Mouse (Mus musculus): Measurements from ENCODE around the gene Fam243.

Gene Fam243

DNA sequence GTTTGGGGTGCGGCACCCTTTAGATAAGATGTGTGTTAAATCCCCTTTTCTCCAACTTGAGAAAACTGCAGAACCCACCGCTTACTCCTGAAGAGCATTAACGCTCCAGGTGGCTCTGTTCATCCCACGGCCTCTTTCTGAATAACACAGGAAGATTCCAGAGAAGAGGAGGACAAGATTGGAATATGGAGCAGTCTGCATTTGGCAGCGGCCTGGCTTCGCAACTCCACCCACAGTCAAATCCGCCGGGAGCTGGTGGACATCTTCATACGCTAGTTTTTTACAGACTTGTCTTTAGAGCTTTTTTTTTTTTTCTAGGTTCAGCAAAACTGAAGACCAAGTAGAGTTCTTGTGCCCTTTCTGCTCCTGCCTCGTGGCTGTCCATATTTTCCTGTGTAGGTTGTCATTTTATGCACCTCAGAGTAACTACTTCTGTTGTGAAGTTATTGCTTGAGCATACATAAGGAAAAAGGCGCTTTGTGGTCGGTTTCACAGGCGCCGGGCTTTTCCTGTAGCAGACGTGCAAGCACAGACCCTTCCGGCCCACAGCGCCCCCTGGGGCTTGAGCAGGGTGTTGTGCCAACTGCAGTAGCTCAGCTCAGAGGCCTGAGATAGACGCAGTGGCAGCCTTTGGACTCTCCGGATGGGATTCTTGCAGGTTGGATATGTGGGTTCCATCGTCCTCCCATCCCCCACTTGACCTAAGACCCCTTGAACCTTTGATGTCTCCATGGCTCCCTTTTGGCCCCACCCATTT is 1.7 kb downstream of the Fam243 start:
- no peak for DNase-seq (ENCODE audit: low spot score)

DNA sequence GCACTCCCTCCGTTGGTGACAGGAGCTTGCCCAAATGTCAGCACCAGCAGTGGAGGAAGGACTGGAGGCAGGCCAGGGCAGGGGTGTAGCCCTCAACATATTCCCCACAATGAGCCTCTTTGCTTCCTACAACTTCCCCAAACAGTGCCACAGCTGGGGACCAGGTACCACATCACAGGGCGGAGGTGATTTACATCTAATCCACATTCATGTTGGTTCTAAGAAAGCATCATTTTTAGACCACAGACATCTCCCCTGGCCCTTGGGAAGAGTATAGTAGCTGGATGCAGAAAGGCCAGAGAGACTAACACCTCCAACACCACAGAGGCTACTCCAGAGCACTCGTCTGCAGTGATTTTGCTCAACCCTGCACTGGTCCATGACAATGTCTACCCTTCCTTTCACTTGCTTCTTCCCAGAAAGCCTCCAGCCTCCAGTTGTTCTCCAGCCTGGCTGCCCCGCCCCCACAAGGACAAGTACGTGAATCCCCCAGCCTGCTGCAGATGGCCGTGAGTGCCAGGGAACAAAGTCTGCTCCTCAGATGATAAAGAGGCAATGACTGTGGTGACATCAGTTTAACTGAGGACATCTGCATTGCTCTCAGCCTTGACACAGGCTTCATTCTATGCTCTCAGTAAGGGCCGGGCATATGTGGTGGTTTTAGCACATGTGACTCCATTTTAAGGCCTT is 5.0 kb downstream of the Fam243 start:
- DNase-seq (ENCODE audit: low spot score), result no peak

DNA sequence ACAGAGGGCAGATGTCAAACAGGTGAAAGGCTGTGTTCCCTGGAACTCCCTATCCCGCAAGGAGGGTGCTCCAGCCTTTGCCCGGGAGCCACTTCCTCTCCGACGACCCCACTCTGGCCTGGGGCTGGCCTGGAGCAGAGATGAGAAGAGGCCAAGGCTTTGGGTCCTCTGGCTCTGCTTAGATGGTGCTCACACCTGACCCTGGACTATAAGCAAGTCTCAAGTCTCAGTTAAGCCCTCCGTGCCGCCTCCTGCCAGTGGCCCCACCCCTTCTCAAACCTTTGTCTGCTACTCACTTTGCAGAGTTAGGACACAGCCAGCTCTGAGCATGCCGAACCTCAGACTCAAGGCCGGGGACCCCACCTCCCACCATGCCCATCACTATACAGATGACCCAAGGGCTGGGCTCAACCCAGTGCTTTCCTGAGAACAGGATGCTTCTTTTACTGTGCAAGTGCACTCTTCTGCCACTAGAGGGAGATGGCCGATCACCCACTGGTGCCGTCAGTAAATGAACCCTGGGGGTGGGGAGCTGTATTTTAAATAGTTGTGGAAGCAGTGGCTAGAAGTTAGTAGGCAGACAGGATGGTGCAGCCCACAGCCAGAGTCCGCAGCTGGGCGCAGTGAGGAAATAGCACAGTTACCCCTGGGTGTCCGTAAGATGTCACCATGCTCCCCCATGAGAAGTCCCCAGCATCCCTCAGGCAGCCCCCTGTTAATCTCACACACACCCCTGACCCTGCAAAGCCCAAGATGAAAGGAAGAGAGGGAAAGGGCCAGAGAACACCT is 7.1 kb downstream of the Fam243 start:
- peak; percentile 60 for DNase-seq (ENCODE audit: low spot score)

DNA sequence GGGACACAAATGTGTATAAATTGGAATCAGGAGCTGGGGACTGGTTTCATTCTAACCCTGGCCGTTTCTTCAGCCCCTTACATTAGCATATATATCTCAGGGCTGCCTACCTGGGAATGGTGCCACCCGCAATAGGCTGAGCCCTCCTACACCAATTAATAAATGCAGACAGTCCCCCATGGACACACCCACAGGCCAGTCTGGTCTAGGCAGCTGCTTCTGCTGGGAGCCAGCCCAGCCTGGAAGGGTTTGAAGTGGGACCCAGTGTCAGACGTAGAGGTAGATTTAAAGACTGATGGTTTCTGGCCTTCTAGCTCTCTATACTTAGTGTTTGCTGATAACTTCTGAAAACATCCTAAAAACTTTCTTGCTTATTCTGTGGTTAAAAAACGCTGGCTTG is 12.1 kb downstream of the Fam243 start:
- DNase-seq (ENCODE audit: low spot score), result no peak

DNA sequence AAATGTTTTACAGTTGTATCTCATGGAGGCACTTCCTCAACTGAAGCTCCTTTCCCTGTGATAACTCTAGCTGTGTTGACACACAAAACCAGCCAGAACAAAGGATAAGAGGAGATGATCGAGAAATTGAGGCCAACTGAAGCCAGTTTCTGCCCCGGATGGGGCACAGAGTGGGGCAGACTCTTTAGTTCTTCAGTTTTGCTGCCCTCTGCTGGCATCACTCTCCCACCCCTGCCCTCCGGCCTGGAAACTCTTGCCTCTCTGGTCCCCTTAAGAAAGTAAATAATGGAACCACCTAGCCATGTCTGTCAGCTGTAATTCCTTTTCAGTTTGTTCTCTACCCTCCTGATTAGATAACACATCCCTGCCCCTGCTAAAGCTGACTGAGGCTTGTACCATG is 13.3 kb downstream of the Fam243 start:
- DNase-seq (ENCODE audit: low spot score), result no peak

DNA sequence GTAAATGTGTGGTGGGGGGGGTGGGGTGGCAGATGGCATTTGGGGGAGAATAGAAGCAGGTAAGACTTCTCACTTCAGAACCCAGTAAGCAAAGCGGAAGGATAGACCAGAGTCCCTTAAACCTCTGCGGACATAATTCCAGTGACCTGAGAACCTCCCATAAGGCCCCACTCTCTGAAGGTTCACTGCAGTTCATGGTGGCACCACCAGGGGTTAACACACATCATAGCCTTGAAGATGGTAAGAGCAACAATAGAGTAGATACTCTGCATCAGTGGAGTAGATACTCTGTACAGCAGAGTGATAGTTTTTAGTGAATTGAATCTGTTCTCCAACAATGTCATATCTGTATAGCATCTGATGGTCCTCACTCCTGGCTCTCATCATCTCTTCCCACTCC is 15.7 kb downstream of the Fam243 start:
- no peak for DNase-seq (ENCODE audit: low spot score)

DNA sequence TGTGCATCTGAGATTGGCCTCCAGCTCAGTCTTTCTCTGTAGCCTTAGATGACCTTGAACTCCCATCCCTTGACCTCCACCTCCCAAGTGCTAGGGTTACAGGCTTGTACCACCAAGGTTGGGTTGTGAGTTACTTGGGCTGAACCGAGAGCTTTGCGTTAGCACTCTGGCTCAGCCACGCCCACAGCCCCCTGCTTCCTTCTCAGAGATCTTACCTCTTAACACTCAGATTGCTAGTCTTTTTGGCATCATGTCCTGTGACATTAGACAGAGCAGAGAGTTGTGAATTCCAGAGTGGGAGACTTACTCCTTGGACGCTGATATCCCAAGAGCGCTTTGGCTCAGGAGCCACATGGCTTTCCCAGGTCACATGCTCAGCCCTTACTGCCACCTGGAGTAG is 18.7 kb downstream of the Fam243 start:
- DNase-seq (ENCODE audit: low spot score), result peak; percentile 32

DNA sequence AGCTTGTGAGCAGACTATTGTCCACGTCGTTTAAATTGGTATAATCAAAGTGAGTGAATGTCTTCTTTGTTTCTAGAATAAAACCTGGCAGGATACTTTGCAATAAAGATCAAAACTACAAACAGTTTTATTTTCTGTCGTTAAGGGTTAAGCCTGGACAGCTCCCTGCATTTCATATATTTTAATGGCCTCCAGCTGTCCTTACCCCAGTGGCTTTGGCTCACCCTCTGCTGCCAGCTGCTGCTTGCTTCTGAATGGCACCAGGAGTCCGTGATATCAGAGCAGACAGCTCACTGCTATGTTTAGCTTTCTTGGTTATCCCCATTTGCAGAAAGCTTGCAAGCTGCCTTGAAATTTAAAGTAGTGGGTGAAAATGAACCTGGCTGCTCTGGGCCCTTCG is 19.3 kb downstream of the Fam243 start:
- peak; percentile 29 for DNase-seq (ENCODE audit: low spot score)

DNA sequence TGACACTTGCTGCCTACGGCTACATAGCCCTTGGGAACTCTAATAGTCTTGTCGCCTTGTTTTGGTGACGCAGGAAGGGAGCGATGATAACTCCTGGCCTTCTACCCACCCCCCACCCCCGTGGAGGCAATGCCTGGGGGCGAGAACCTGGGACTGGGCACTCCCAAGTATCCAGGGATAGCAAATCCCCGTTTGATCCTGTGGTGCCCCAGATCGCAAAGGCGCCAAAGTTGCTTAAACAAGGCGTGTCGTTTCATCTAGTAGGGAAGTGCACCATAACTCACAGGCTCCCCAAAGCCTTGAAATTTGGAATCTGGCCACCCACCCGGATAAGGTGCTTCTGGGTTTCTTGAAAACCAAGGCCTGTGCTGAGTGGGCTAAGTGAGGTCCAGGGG is 19.8 kb downstream of the Fam243 start:
- DNase-seq (ENCODE audit: low spot score), result peak; percentile 9

DNA sequence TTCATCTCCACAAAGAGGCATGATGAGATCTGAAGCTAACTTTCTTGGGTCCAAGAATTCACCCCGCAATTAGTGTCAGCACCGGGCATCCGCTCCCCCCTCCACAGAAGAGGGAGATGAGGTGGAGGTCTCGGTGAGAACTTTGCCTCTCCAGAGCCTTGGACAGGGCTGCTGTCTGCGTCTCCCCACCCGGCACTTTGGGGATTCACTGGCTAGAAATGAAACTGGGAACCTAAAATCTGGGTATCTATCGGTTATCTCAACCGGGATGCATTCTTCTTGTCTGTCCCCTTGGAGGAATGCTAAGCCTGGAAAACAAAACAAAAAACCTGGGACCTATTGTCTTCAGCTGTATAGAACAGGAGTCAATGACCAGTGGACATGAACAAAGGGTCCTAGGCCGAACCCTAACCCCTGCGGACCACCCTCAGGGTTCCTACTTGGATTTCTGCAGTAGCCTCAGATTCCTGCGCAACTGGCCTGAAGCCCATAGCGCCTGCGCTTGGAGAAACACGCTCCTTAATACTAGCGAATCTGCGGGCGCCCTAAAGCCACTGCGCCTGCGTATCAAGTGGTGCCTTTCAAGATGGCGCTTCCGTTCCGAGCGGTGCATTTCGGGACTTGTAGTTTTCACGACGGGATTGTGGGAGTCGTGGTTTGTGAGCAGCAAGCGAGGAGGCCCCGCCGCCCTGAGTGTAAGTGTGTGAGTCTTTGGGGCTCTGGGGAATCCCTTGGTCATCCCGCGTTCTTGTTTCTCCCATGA is 20.4 kb downstream of the Fam243 start, which contains the start of gene Smim11:
Gene Smim11 (plus strand): TSS at position 638 of the 763 bp plus-strand sequence.
- DNase-seq (ENCODE audit: low spot score), result peak; percentile 95

DNA sequence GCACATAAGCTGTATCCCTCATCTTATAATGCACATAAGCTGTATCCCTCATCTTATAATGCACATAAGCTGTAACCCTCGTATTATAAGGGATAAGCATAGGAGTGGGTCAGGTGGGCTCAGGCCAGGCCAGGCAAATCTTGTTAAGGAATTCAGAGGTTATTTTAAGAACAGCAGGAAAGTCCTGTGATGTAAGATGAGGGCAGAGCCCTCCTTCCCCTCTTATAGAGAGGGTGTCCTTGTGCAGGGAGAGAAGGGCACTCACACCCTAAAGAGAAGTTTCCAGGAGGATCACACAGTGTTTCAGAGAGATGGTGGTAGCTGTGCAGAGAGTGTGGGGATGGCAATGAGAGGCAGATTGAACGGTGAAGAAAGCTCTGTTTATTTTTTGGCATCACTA is 25.9 kb downstream of the Fam243 start:
- no peak for DNase-seq (ENCODE audit: low spot score)

DNA sequence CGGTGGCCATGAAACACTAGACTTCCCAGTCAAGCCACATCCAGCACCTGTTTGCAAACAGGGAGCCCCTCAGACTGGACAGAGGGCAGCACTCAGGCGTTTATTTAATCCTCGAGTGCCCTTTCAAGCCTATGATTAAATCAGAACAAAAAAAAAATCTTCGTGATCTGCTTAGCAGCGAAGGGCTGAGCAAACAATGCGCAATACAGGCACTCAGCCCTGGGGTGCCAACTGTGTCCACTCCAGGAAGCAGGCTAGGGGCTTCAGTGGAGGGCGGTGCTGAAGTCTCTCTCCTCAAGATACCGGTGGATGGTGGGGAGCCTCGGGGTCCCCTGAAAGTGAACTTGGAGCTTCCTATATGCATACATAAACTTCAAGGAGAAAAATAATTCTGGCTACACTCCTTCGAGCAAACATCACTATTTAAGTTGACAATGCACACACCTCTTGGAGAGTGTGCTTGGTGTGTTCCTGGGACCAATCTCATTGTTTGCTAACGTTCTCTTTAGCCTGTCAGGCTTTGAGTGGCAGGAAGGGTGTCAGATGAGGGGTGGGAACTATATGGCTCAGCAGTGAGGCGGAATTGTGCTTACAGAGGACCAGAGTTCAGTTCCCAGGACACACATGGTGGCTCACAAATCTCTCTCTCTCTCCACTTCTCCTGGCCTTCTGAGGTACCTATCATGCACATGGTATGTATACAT is 26.8 kb downstream of the Fam243 start:
- peak; percentile 14 for DNase-seq (ENCODE audit: low spot score)

DNA sequence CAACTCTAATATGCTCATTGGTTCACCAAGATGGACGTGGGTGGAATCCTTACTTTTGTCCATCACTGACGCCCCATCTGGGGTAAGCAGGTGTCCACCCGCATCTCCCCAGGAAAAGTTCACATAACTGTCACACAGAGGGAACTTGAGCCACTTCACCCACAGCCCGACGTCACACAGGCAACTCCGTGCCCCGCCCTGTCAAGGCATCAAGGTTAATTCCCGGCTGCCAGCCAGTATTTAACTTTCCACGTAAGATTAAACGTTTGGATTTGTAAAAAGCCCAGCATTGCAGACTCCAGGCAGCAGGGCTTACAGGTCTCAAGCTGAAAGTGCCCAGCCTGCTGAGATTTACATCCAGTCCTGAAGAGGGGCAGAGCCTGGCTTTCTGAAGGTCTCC is 29.1 kb downstream of the Fam243 start, which contains the start of gene Kcne2:
Gene Kcne2 (plus strand): TSS at position 289 of the 400 bp plus-strand sequence.
- DNase-seq (ENCODE audit: low spot score), result no peak

DNA sequence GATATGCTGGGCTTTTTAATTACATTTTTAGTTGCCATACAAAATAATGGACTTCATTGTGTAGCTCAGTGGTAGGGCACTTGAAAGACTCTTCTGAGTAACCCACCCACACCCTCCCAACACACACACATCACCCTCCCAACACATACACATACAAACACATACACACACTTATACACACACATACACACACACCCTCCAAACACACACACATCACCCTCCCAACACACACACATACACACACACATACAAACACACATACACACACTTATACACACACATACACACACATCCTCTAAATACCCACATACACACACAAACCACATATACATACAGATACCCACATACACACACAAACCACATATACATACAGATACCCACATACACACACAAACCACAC is 31.2 kb downstream of the Fam243 start:
- DNase-seq (ENCODE audit: low spot score), result no peak

DNA sequence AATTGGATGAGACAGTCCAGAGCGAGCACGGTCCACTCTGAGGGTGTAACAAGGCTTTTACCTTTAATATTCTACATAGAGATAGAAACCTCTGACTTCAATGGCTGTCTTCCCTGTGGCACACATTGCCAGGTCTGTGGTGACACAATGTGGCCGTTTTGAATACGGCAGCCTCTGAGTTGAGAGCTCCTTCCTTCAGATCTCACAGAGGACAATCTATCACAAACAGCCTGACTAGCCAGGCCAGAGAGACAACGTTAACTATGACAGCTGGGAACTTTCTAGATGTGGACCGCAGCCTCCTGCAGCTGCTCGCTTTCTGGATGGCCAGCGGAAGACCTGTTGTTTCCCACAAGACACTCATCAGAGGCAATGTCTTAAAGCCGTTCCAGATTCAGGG is 32.5 kb downstream of the Fam243 start:
- peak; percentile 35 for DNase-seq (ENCODE audit: low spot score)

DNA sequence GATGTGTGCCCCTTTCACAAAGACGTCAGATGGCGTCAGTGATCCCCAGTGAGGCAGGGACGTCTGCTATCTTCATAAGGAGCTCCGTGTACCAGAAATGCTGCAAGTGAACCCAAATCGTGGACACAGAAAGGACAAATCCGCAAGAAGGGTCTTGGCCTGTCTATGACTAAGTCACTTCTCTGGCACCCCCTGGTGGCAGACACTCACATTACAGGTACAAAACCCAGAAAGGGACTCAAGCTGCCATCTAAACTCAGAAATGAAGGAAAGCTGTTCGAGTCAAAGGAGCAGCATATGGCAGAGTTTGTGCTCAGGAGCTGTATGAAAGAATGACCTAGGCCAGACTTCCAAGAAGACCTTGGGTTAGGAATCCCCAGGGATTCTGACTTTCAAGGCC is 34.6 kb downstream of the Fam243 start:
- peak; percentile 81 for DNase-seq (ENCODE audit: low spot score)

DNA sequence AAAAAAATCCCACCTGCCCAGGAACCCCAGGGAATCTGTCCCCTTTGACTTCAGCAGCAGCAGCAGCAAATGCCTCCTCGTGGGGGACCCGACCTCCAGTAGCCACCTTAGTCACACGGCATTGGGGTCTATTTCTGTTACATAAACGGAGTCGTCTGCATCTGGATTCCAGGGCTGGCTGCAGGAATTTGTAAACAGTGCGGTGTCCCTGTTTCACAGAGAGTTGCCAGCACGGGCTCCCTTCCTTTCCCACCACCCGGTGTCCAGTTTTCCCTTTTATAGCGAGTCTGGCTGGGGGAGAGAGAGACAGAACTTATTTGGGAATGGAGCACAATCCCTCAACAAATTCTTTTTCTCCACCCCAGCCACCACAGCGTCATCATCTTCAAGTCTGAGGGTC is 36.2 kb downstream of the Fam243 start:
- DNase-seq (ENCODE audit: low spot score), result no peak

DNA sequence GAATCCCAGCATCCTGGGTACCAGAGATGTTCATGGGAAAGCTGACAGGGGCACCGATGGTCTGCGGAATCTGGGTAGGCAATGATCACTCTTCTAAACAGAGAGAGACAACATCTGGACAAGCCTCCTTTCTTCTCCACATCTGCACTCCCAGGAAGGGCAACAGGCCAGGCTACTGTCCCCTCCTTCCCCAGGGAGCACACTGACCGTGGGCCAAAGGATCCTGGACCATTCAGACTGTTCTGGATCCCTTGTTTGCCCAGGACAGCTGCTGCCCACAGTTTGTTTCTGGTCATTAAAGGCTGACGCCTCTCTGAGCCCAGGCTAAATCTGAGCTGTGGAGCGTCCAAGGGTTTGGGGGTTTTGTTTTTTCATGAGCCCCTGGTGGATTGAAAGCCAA is 38.6 kb downstream of the Fam243 start:
- no peak for DNase-seq (ENCODE audit: low spot score)

DNA sequence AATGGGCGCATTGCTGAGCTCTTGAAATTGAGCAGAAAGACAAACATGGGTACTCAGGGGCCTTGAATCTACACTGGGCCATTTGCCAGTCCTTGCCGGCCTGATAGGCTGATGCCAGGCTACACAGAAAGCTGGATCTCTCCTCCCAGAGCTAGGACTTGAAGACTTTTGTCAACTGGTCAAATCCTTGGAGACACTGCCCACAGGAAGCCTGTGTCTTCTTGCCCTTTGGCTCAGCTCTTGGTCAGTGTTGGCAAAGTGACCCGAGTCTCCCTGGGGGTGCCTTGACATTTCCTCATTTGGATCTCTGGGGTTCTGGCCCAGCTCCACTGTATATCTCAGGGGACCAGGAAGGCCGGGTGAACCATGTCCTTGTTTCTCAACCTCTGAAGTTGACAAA is 45.7 kb downstream of the Fam243 start:
- DNase-seq (ENCODE audit: low spot score), result no peak

DNA sequence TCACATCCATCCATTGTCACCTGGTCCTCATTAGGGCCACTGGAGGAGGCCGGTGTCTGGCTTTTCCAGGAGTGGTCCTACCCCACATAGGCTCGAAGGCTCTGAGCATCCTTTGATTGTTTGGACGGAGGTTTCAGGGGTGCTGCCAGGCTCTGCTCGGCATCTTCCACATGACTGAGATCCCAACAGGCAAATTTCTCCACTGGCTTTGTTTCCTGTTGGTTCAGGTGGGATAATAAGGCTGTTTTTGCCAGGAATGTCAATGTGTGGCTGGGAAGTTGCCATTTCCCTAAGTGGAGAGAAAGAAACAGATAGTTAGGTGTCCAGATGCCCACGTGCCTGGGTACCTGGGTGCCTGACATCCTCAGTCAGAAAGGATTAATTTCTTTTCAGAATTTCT is 46.7 kb downstream of the Fam243 start:
- DNase-seq (ENCODE audit: low spot score), result no peak

Measured in MN1 (cell line).